Mouse (Mus musculus): ENCODE measurements around the gene Cbx1.
"Not testable (repeated sequence)": the region's sequence is repeated elsewhere in the genome, so short reads cannot be mapped to it uniquely, and the experiment has no call there.

Gene Cbx1

GRCm38 (mm10) chr11:96827917-96828316 is 39.0 kb downstream of the Cbx1 start:
- in situ Hi-C loops (cut with MboI; ENCODE audit: low pct_unique_long_range_greater_than_20kb in 1 of 2, low sequenced_read_pairs in 2 of 2, unreplicated experiment in 1 of 2): no loop called here

- in situ Hi-C loops (cut with MboI; ENCODE audit: low pct_unique_long_range_greater_than_20kb in 1 of 2, low sequenced_read_pairs in 2 of 2, unreplicated experiment in 1 of 2): no loop called here
Observed at GRCm38 (mm10) chr11:96828881-96829280, 40.0 kb downstream of the Cbx1 start.

- in situ Hi-C loops (cut with MboI; ENCODE audit: low pct_unique_long_range_greater_than_20kb in 1 of 2, low sequenced_read_pairs in 2 of 2, unreplicated experiment in 1 of 2): no loop called here
Observed at GRCm38 (mm10) chr11:96829403-96829812, 40.5 kb downstream of the Cbx1 start.

GRCm38 (mm10) chr11:96829813-96830538 is 41.0 kb downstream of the Cbx1 start, which contains the start of gene Nfe2l1:
Nfe2l1 (minus strand) TSS chr11:96829968.
- in situ Hi-C loops (cut with MboI; ENCODE audit: low pct_unique_long_range_greater_than_20kb in 1 of 2, low sequenced_read_pairs in 2 of 2, unreplicated experiment in 1 of 2): no loop called here

GRCm38 (mm10) chr11:96830539-96831216 is 41.8 kb downstream of the Cbx1 start:
- in situ Hi-C loops (cut with MboI; ENCODE audit: low pct_unique_long_range_greater_than_20kb in 1 of 2, low sequenced_read_pairs in 2 of 2, unreplicated experiment in 1 of 2): no loop called here

GRCm38 (mm10) chr11:96831516-96831915 is 42.6 kb downstream of the Cbx1 start:
- in situ Hi-C loops (cut with MboI; ENCODE audit: low pct_unique_long_range_greater_than_20kb in 1 of 2, low sequenced_read_pairs in 2 of 2, unreplicated experiment in 1 of 2): no loop called here

GRCm38 (mm10) chr11:96832541-96832940 is 43.6 kb downstream of the Cbx1 start:
- in situ Hi-C loops (cut with MboI; ENCODE audit: low pct_unique_long_range_greater_than_20kb in 1 of 2, low sequenced_read_pairs in 2 of 2, unreplicated experiment in 1 of 2): no loop called here

- in situ Hi-C loops (cut with MboI; ENCODE audit: low pct_unique_long_range_greater_than_20kb in 1 of 2, low sequenced_read_pairs in 2 of 2, unreplicated experiment in 1 of 2): no loop called here
Observed at GRCm38 (mm10) chr11:96832973-96833372, 44.0 kb downstream of the Cbx1 start.

GRCm38 (mm10) chr11:96834127-96834526 is 45.2 kb downstream of the Cbx1 start:
- in situ Hi-C loops (cut with MboI; ENCODE audit: low pct_unique_long_range_greater_than_20kb in 1 of 2, low sequenced_read_pairs in 2 of 2, unreplicated experiment in 1 of 2): no loop called here

- in situ Hi-C loops (cut with MboI; ENCODE audit: low pct_unique_long_range_greater_than_20kb in 1 of 2, low sequenced_read_pairs in 2 of 2, unreplicated experiment in 1 of 2): no loop called here
Observed at GRCm38 (mm10) chr11:96837298-96837697, 48.4 kb downstream of the Cbx1 start.

- in situ Hi-C loops (cut with MboI; ENCODE audit: low pct_unique_long_range_greater_than_20kb in 1 of 2, low sequenced_read_pairs in 2 of 2, unreplicated experiment in 1 of 2): no loop called here
Observed at GRCm38 (mm10) chr11:96838341-96838740, 49.4 kb downstream of the Cbx1 start.

- in situ Hi-C loops (cut with MboI; ENCODE audit: low pct_unique_long_range_greater_than_20kb in 1 of 2, low sequenced_read_pairs in 2 of 2, unreplicated experiment in 1 of 2): no loop called here
Observed at GRCm38 (mm10) chr11:96839428-96839827, 50.5 kb downstream of the Cbx1 start.

GRCm38 (mm10) chr11:96839877-96840276 is 51.0 kb downstream of the Cbx1 start:
- in situ Hi-C loops (cut with MboI; ENCODE audit: low pct_unique_long_range_greater_than_20kb in 1 of 2, low sequenced_read_pairs in 2 of 2, unreplicated experiment in 1 of 2): no loop called here

GRCm38 (mm10) chr11:96840290-96840689 is 51.4 kb downstream of the Cbx1 start:
- in situ Hi-C loops (cut with MboI; ENCODE audit: low pct_unique_long_range_greater_than_20kb in 1 of 2, low sequenced_read_pairs in 2 of 2, unreplicated experiment in 1 of 2): no loop called here

- in situ Hi-C loops (cut with MboI; ENCODE audit: low pct_unique_long_range_greater_than_20kb in 1 of 2, low sequenced_read_pairs in 2 of 2, unreplicated experiment in 1 of 2): no loop called here
Observed at GRCm38 (mm10) chr11:96843627-96844026, 54.7 kb downstream of the Cbx1 start.

GRCm38 (mm10) chr11:96847240-96847639 is 58.3 kb downstream of the Cbx1 start:
- in situ Hi-C loops (cut with MboI; ENCODE audit: low pct_unique_long_range_greater_than_20kb in 1 of 2, low sequenced_read_pairs in 2 of 2, unreplicated experiment in 1 of 2): no loop called here

GRCm38 (mm10) chr11:96848694-96849093 is 59.8 kb downstream of the Cbx1 start:
- in situ Hi-C loops (cut with MboI; ENCODE audit: low pct_unique_long_range_greater_than_20kb in 1 of 2, low sequenced_read_pairs in 2 of 2, unreplicated experiment in 1 of 2): no loop called here

GRCm38 (mm10) chr11:96849145-96849544 is 60.2 kb downstream of the Cbx1 start:
- in situ Hi-C loops (cut with MboI; ENCODE audit: low pct_unique_long_range_greater_than_20kb in 1 of 2, low sequenced_read_pairs in 2 of 2, unreplicated experiment in 1 of 2): not testable (repeated sequence)

- in situ Hi-C loops (cut with MboI; ENCODE audit: low pct_unique_long_range_greater_than_20kb in 1 of 2, low sequenced_read_pairs in 2 of 2, unreplicated experiment in 1 of 2): loop anchor here (5.0 to 25.0 kb wide), 4 partner anchors 93 to 538 kb away; partner anchors contain the start of genes Hoxb3 (in 2 of the 2), Hoxb4 (in 2 of the 2) and Hoxb5 (in 2 of the 2)
Observed at GRCm38 (mm10) chr11:96849681-96850467, 60.9 kb downstream of the Cbx1 start, which contains the start of gene Copz2. Copz2 (plus strand) TSS chr11:96849870.

Measured in mouse embryonic stem cell (cell line).